Mouse (Mus musculus): ENCODE results near the gene 1700056E22Rik. TPM values are rescaled to one million over a fixed set of nuclear protein-coding genes. Genes with fewer than 3 reads are reported as not detected.

The 1700056E22Rik gene
- total and polyA plus RNA-seq, 2 experiments from 2014 or later, result 1.2 to 1.7 TPM

DNA sequence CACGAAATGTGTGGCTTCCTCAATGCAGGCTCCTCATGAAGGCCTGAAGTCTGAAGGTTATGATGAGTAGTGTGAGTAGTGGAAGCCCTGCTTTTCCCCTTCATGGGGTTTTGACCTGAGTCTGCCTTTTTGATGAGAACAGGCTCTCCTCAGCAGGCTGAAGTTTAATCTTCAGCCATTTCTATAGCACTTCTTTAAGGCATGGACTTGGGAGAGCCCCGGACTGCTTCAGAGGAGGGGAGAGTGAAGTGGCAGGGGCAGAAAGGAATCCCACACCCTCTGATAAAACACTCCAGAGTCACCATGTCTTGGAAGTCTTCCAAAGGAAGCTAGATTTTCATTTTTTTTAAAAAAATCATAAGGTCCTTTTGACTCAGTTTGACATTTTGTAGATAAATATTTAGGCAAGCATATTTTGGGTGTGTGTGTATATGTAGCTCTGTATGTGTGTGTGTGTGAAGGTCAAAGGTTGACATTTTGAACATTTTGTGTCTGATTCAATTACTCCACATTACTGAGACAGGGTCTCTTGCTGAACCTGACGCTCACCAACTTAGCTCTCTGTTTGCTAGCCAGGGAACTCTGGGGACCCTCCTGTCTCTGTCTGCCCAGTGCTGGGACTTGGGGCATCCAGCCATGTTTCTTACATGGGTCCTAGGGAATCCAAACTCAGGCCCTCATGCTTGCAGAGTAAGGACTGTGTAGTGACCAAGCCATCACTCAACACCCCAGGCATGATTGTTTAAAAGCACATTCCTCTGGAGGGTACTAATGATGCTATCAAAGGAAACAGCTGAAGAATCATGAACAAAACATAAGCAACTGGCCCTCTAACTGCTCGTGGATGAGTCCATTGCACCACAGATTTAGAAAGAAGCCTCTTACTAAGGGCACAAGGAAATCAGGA, 27.0 kb upstream of the 1700056E22Rik start:
- WGBS, result 67% methylated on average over 4 of the region's 4 CpGs
- no peak overlapping the region for H3K4me2 ChIP-seq (ENCODE audit: low read depth, low read length)
- no peak for TF ChIP-seq CTCF (IDR thresholded peaks at IDR 0.05; ENCODE audit: low read depth)

GRCm38 (mm10) chr1:184060381-184060780, 26.3 kb upstream of the 1700056E22Rik start:
- no peak overlapping the region for H3K9ac ChIP-seq (replicated peaks; ENCODE audit: low read length)
- H3K36me3 ChIP-seq (ENCODE audit: insufficient read depth, low read length), result no peaks in the 10 kb centered on the region
- TF ChIP-seq CTCF (IDR thresholded peaks at IDR 0.05; ENCODE audit: low read depth), result no peak
- DNase-seq (ENCODE audit: low spot score) (no peak), ATAC-seq (no peak)
- H3K4me3 ChIP-seq (ENCODE audit: low read length), result no peak overlapping the region
- no peaks in the 10 kb centered on the region for H3K4me1 ChIP-seq (ENCODE audit: insufficient read depth, low read length)
- no peaks in the 10 kb centered on the region for H3K27me3 ChIP-seq (ENCODE audit: insufficient read depth, low read length)
- H3K27ac ChIP-seq, result no peak overlapping the region
- no peaks in the 10 kb centered on the region for H3K9me3 ChIP-seq (ENCODE audit: low read length)
- H3K4me2 ChIP-seq (ENCODE audit: low read depth, low read length), result no peak overlapping the region
- 57% methylated on average over 9 of the region's 9 CpGs for WGBS

More for the DNA sequence above, 27.0 kb upstream of the 1700056E22Rik start:
- H3K4me1 ChIP-seq (ENCODE audit: insufficient read depth, low read length), result 0 out of 2 replicates have a peak, but pooled peaks cover 4% of the 10 kb centered on the region
- ATAC-seq (no peak), DNase-seq (ENCODE audit: low spot score) (no peak)
- no peaks in the 10 kb centered on the region for H3K9me3 ChIP-seq (ENCODE audit: low read length)
- H3K36me3 ChIP-seq (ENCODE audit: insufficient read depth, low read length), result no peaks in the 10 kb centered on the region
- no peak overlapping the region for H3K27ac ChIP-seq
- no peaks in the 10 kb centered on the region for H3K27me3 ChIP-seq (ENCODE audit: insufficient read depth, low read length)
- H3K4me3 ChIP-seq (ENCODE audit: low read length), result no peak overlapping the region
- no peak overlapping the region for H3K9ac ChIP-seq (replicated peaks; ENCODE audit: low read length)

GRCm38 (mm10) chr1:184059814-184060213, 25.7 kb upstream of the 1700056E22Rik start:
- no peak for ATAC-seq

GRCm38 (mm10) chr1:184058206-184058605, 24.1 kb upstream of the 1700056E22Rik start:
- no peak for ATAC-seq
- Histone ChIP-seq H3K9me3 (ENCODE audit: low read length) (no peaks in the 10 kb centered on the region), H3K36me3 (ENCODE audit: insufficient read depth, low read length) (no peaks in the 10 kb centered on the region), H3K9ac (replicated peaks; ENCODE audit: low read length) (no peak overlapping the region), H3K27ac (no peak overlapping the region), H3K4me2 (ENCODE audit: low read depth, low read length) (no peak overlapping the region), H3K4me1 (ENCODE audit: insufficient read depth, low read length) (no peaks in the 10 kb centered on the region), H3K4me3 (ENCODE audit: low read length) (no peak overlapping the region), H3K27me3 (ENCODE audit: insufficient read depth, low read length) (no peaks in the 10 kb centered on the region)
- DNase-seq (ENCODE audit: low spot score), result no peak
- no peak for TF ChIP-seq CTCF (IDR thresholded peaks at IDR 0.05; ENCODE audit: low read depth)
- 83% methylated on average over 8 of the region's 8 CpGs for WGBS

More at GRCm38 (mm10) chr1:184059814-184060213, 25.7 kb upstream of the 1700056E22Rik start:
- Histone ChIP-seq H3K36me3 (ENCODE audit: insufficient read depth, low read length) (no peaks in the 10 kb centered on the region), H3K27ac (no peak overlapping the region), H3K9ac (replicated peaks; ENCODE audit: low read length) (no peak overlapping the region), H3K4me3 (ENCODE audit: low read length) (no peak overlapping the region), H3K27me3 (ENCODE audit: insufficient read depth, low read length) (no peaks in the 10 kb centered on the region), H3K4me1 (ENCODE audit: insufficient read depth, low read length) (no peaks in the 10 kb centered on the region), H3K9me3 (ENCODE audit: low read length) (no peaks in the 10 kb centered on the region), H3K4me2 (ENCODE audit: low read depth, low read length) (no peak overlapping the region)
- TF ChIP-seq CTCF (IDR thresholded peaks at IDR 0.05; ENCODE audit: low read depth), result no peak
- WGBS, result 94% methylated on average over 3 of the region's 3 CpGs
- DNase-seq (ENCODE audit: low spot score), result no peak

DNA sequence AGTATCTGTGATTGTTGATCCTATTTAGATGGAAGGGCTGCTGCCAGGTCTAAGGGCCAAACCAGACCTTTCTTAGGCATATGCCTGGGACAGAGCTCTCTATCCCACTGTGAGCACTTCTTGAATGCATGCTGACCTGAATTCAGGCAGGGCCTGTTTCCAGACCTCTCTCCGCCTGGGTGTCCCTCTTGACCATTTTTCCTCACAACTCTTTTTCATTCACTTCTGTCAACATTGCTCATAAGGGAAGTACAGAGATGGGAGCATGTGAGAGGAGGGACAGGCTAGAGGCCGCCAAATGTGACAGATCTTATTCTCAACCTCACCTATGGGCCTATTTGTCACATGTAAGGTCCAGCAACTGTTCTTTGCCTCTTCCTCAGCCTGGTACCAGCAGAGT, 20.1 kb upstream of the 1700056E22Rik start:
- ATAC-seq, result no peak
- 88% methylated on average over 2 of the region's 2 CpGs for WGBS

DNA sequence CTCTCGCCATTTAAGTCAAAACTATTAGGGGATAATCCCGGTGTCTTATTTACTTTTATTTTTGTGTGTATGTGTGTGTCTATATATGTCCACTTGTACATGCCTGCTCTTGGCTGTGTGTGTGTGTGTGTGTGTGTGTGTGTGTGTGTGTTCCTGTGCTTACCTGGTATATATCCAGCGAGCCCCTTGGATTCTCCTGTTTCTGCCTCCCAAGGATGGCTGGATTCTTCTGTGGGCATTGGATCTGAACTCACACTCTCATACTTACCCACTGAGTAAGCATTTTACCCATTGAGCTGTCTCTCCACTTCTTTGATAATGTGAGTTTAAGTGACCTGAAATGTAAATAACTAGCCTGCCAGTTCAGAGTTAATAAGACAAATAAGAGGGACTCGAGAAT, 19.6 kb upstream of the 1700056E22Rik start:
- H3K27me3 ChIP-seq (ENCODE audit: insufficient read depth, low read length), result no peaks in the 10 kb centered on the region
- no peak overlapping the region for H3K27ac ChIP-seq
- no peaks in the 10 kb centered on the region for H3K9me3 ChIP-seq (ENCODE audit: low read length)
- H3K36me3 ChIP-seq (ENCODE audit: insufficient read depth, low read length), result no peaks in the 10 kb centered on the region
- H3K4me3 ChIP-seq (ENCODE audit: low read length), result no peak overlapping the region
- no peaks in the 10 kb centered on the region for H3K4me1 ChIP-seq (ENCODE audit: insufficient read depth, low read length)
- H3K9ac ChIP-seq (replicated peaks; ENCODE audit: low read length), result no peak overlapping the region
- ATAC-seq (no peak), DNase-seq (ENCODE audit: low spot score) (no peak)
- no peak overlapping the region for H3K4me2 ChIP-seq (ENCODE audit: low read depth, low read length)
- 89% methylated on average over 4 of the region's 4 CpGs for WGBS
- TF ChIP-seq CTCF (IDR thresholded peaks at IDR 0.05; ENCODE audit: low read depth), result no peak

More for the DNA sequence above, 20.1 kb upstream of the 1700056E22Rik start:
- no peak overlapping the region for H3K27ac ChIP-seq
- DNase-seq (ENCODE audit: low spot score), result no peak
- H3K4me1 ChIP-seq (ENCODE audit: insufficient read depth, low read length), result no peaks in the 10 kb centered on the region
- no peak overlapping the region for H3K9ac ChIP-seq (replicated peaks; ENCODE audit: low read length)
- TF ChIP-seq CTCF (IDR thresholded peaks at IDR 0.05; ENCODE audit: low read depth), result no peak
- no peaks in the 10 kb centered on the region for H3K9me3 ChIP-seq (ENCODE audit: low read length)
- H3K4me2 ChIP-seq (ENCODE audit: low read depth, low read length), result no peak overlapping the region
- H3K27me3 ChIP-seq (ENCODE audit: insufficient read depth, low read length), result no peaks in the 10 kb centered on the region
- H3K36me3 ChIP-seq (ENCODE audit: insufficient read depth, low read length), result no peaks in the 10 kb centered on the region
- no peak overlapping the region for H3K4me3 ChIP-seq (ENCODE audit: low read length)

- no peak for DNase-seq (ENCODE audit: low spot score)
- H3K4me3 ChIP-seq (ENCODE audit: low read length), result no peak overlapping the region
- ATAC-seq, result no peak
- H3K4me2 ChIP-seq (ENCODE audit: low read depth, low read length), result no peak overlapping the region
- H3K36me3 ChIP-seq (ENCODE audit: insufficient read depth, low read length), result no peaks in the 10 kb centered on the region
- H3K9ac ChIP-seq (replicated peaks; ENCODE audit: low read length), result no peak overlapping the region
- no peak overlapping the region for H3K27ac ChIP-seq
- no peaks in the 10 kb centered on the region for H3K27me3 ChIP-seq (ENCODE audit: insufficient read depth, low read length)
- no peaks in the 10 kb centered on the region for H3K9me3 ChIP-seq (ENCODE audit: low read length)
- no peak for TF ChIP-seq CTCF (IDR thresholded peaks at IDR 0.05; ENCODE audit: low read depth)
- 81% methylated on average over 4 of the region's 4 CpGs for WGBS
- no peaks in the 10 kb centered on the region for H3K4me1 ChIP-seq (ENCODE audit: insufficient read depth, low read length)
These were observed 19.0 kb upstream of the 1700056E22Rik start for GRCm38 (mm10) chr1:184053141-184053540.

Measured in hindbrain, postnatal 0 days (tissue).